17 mouse cellular contexts compared by ENCODE assay signal in genomic region chr13:8481347-8481746, GRCm38 (mm10).
"Had no signal": no experiment of that assay in that cellular context is flagged by ENCODE, and none has a peak within 500 bp of the region (broad histone marks: within the 10 kb centered on the region; RNA-seq: fewer than 3 reads in every experiment).

No protein-coding gene starts in this region.

- H3K4me2 ChIP-seq: lung, embryonic 14.5 days; neural tube, embryonic 13.5 days; neural tube, embryonic 15.5 days; stomach, embryonic 15.5 days had no signal

- H3K4me3 ChIP-seq: midbrain, embryonic 10.5 days; myocyte; neural tube, embryonic 13.5 days; neural tube, embryonic 15.5 days; stomach, embryonic 15.5 days had no signal

- ATAC-seq: midbrain, embryonic 16.5 days had no signal

- H3K9ac ChIP-seq: lung, embryonic 14.5 days; neural tube, embryonic 13.5 days; neural tube, embryonic 15.5 days; stomach, embryonic 15.5 days had no signal

- H3K27ac ChIP-seq: midbrain, embryonic 10.5 days; neural tube, embryonic 13.5 days; neural tube, embryonic 15.5 days; stomach, embryonic 15.5 days; stomach, postnatal 0 days had no signal

- H3K9me3 ChIP-seq: midbrain, embryonic 10.5 days; neural tube, embryonic 13.5 days; neural tube, embryonic 15.5 days; stomach, embryonic 15.5 days had no signal

- H3K27me3 ChIP-seq: neural tube, embryonic 13.5 days; neural tube, embryonic 15.5 days; stomach, embryonic 15.5 days had no signal

- H3K36me3 ChIP-seq: midbrain, embryonic 10.5 days; neural tube, embryonic 13.5 days; neural tube, embryonic 15.5 days; stomach, embryonic 15.5 days had no signal

- H3K4me1 ChIP-seq: stomach, embryonic 15.5 days had no signal

- DNase-seq: lung, adult 18-20 months; lung, embryonic 14.5 days; lung, postnatal 10 days; lung, postnatal 4 days; midbrain, embryonic 14.5 days; retina, postnatal 1 day; right cerebral cortex, adult 18-20 months; thymus, adult 2 months; thymus, postnatal 25 days; thymus, postnatal 4 days had no signal
